Mouse (Mus musculus) spleen, adult 2 months (tissue): ENCODE data around the gene Gpr15.

ENCODE experiments used
- CTCF ChIP-seq: fragments of 200-500 bp; IDR thresholded peaks from 2 replicates; pipeline ENCODE4 v1.5.1; 2011; ENCODE audit warnings: mild to moderate bottlenecking, inconsistent platforms; ENCODE audit not compliant: insufficient read depth, insufficient read length, insufficient replicate concordance; ENCODE audit errors: extremely low read depth
- POLR2A ChIP-seq: fragments of 200-500 bp; IDR thresholded peaks from 2 replicates; pipeline ENCODE4 v1.6.1; 2011; ENCODE audit warnings: low read depth, low read length, inconsistent platforms

- TF ChIP-seq POLR2A (no peak), CTCF (no peak)
These were observed 5.7 kb downstream of the Gpr15 start for GRCm38 (mm10) chr16:58713128-58713527.
